14 mouse cellular contexts compared by ENCODE assay signal in genomic region chr9:14247480-14248208, GRCm38 (mm10). TPM values are rescaled to one million over a fixed set of nuclear protein-coding genes. Genes with fewer than 3 reads are reported as not detected.
A peak's percentile ranks its signal among the peaks of the same experiment; 100 is the strongest.
DNase-seq lines count a peak whose midpoint lies in the region; ATAC-seq and TF ChIP-seq lines count a peak whose summit lies in the region.
"Had no signal": no experiment of that assay in that cellular context is flagged by ENCODE, and none has a peak within 500 bp of the region (broad histone marks: within the 10 kb centered on the region; RNA-seq: fewer than 3 reads in every experiment).

No protein-coding gene starts in this region.

- no peak for TF ChIP-seq CTCF in MEL (IDR thresholded peaks at IDR 0.05 in 2 of 3, conservative IDR thresholded peaks at IDR 0.05 in 1 of 3; ENCODE audit: control insufficient read depth in 1 of 3, insufficient read depth in 1 of 3, low read depth in 2 of 3, low read length in 3 of 3, poor library complexity in 1 of 3, severe bottlenecking in 1 of 3)

- H3K79me2 ChIP-seq in MEL (ENCODE audit: control insufficient read depth, insufficient read depth, low read length, poor library complexity) = no peaks in the 10 kb centered on the region

- H3K9me3 ChIP-seq in heart, embryonic 13.5 days = no peaks in the 10 kb centered on the region
- H3K9me3 ChIP-seq in MEL (replicated peaks; ENCODE audit: insufficient read depth, low read length) = no peaks in the 10 kb centered on the region
- no peaks in the 10 kb centered on the region for H3K9me3 ChIP-seq in embryonic facial prominence, embryonic 15.5 days (replicated peaks)
- H3K9me3 ChIP-seq in hindbrain, embryonic 14.5 days (ENCODE audit: control insufficient read depth, low read length) = no peaks in the 10 kb centered on the region
- H3K9me3 ChIP-seq: hindbrain, embryonic 12.5 days; midbrain, embryonic 13.5 days; neural tube, embryonic 13.5 days had no signal

- TF ChIP-seq EP300 in MEL (IDR thresholded peaks at IDR 0.05; ENCODE audit: low read depth in 1 of 2, low read length in 2 of 2) = no peak

- H3K27ac ChIP-seq in heart, embryonic 13.5 days (replicated peaks) = peak overlapping the region; percentile 64; the same call in 1 of the 2 replicates
- H3K27ac ChIP-seq in MEL (ENCODE audit: control insufficient read depth, low read depth, low read length) = no peak overlapping the region
- peak overlapping the region; percentile 74 for H3K27ac ChIP-seq in embryonic facial prominence, embryonic 15.5 days (replicated peaks)
- H3K27ac ChIP-seq in hindbrain, embryonic 14.5 days = no peak overlapping the region
- H3K27ac ChIP-seq: hindbrain, embryonic 12.5 days; midbrain, embryonic 13.5 days had no signal

- WGBS in heart, embryonic 13.5 days = 61% methylated on average over 12 of the region's 12 CpGs
- 47% methylated on average over 12 of the region's 12 CpGs for WGBS in embryonic facial prominence, embryonic 15.5 days
- WGBS in hindbrain, embryonic 14.5 days = 81% methylated on average over 12 of the region's 12 CpGs

- H3K4me1 ChIP-seq in heart, embryonic 13.5 days = peaks cover 28% of the 10 kb centered on the region
- H3K4me1 ChIP-seq in MEL (ENCODE audit: control insufficient read depth in 1 of 2, insufficient read depth in 2 of 2, low read length in 2 of 2) = no peaks in the 10 kb centered on the region
- peaks cover 32% of the 10 kb centered on the region for H3K4me1 ChIP-seq in embryonic facial prominence, embryonic 15.5 days
- peaks cover 9% of the 10 kb centered on the region; the same call in 1 of the 2 replicates for H3K4me1 ChIP-seq in hindbrain, embryonic 14.5 days (replicated peaks; ENCODE audit: control insufficient read depth, insufficient read depth, low read length)

- H3K27me3 ChIP-seq in heart, embryonic 13.5 days (replicated peaks) = no peaks in the 10 kb centered on the region
- H3K27me3 ChIP-seq in MEL (ENCODE audit: control insufficient read depth in 1 of 2, insufficient read depth in 2 of 2, low read length in 2 of 2) = peaks cover 32 to 45% of the 10 kb centered on the region in 2 experiments
- no peaks in the 10 kb centered on the region for H3K27me3 ChIP-seq in embryonic facial prominence, embryonic 15.5 days
- H3K27me3 ChIP-seq in hindbrain, embryonic 14.5 days (ENCODE audit: control insufficient read depth, insufficient read depth, low read length) = no peaks in the 10 kb centered on the region
- H3K27me3 ChIP-seq: hindbrain, embryonic 12.5 days; midbrain, embryonic 13.5 days; neural tube, embryonic 13.5 days; Patski had no signal

- no peaks in the 10 kb centered on the region for H3K36me3 ChIP-seq in heart, embryonic 13.5 days
- H3K36me3 ChIP-seq in MEL (ENCODE audit: control insufficient read depth in 1 of 2, insufficient read depth in 2 of 2, low read length in 2 of 2) = no peaks in the 10 kb centered on the region
- no peaks in the 10 kb centered on the region for H3K36me3 ChIP-seq in embryonic facial prominence, embryonic 15.5 days
- no peaks in the 10 kb centered on the region for H3K36me3 ChIP-seq in hindbrain, embryonic 14.5 days (replicated peaks; ENCODE audit: control insufficient read depth, insufficient read depth)
- H3K36me3 ChIP-seq: hindbrain, embryonic 12.5 days; midbrain, embryonic 13.5 days; neural tube, embryonic 13.5 days had no signal

- H3K4me3 ChIP-seq in heart, embryonic 13.5 days = no peak overlapping the region
- no peak overlapping the region for H3K4me3 ChIP-seq in MEL (ENCODE audit: control insufficient read depth in 1 of 2, insufficient read depth in 1 of 2, low read depth in 2 of 2, low read length in 2 of 2)
- H3K4me3 ChIP-seq in embryonic facial prominence, embryonic 15.5 days (replicated peaks) = no peak overlapping the region
- H3K4me3 ChIP-seq in hindbrain, embryonic 14.5 days (replicated peaks; ENCODE audit: low read length) = no peak overlapping the region
- H3K4me3 ChIP-seq: hindbrain, embryonic 12.5 days; midbrain, embryonic 13.5 days; neural tube, embryonic 13.5 days had no signal

- no peak overlapping the region for H3K4me2 ChIP-seq in heart, embryonic 13.5 days
- no peak overlapping the region for H3K4me2 ChIP-seq in embryonic facial prominence, embryonic 15.5 days (replicated peaks)
- H3K4me2 ChIP-seq in hindbrain, embryonic 14.5 days (replicated peaks) = no peak overlapping the region
- H3K4me2 ChIP-seq: hindbrain, embryonic 12.5 days; midbrain, embryonic 13.5 days; neural tube, embryonic 13.5 days had no signal

- ATAC-seq in heart, embryonic 13.5 days (ENCODE audit: extremely low read depth, insufficient number of reproducible peaks, low FRiP score, low TSS enrichment) = no peak
- no peak; the same call in 1 of the 2 replicates for ATAC-seq in embryonic facial prominence, embryonic 15.5 days (ENCODE audit: insufficient number of reproducible peaks, low FRiP score, low TSS enrichment, low read depth)
- ATAC-seq in hindbrain, embryonic 14.5 days (ENCODE audit: low FRiP score) = no peak
- no peak for ATAC-seq in activated CD4-positive, CD25-positive, alpha-beta regulatory T cell, adult 4 months
- ATAC-seq: midbrain, embryonic 13.5 days; Patski had no signal

- no peak for DNase-seq in heart, adult 8-10 months (ENCODE audit: low spot score)
- peak; percentile 18 to 25 for DNase-seq in left cerebral cortex, adult 9 months (ENCODE audit: low spot score in 2 of 2)
- no peak for DNase-seq in left cerebral cortex, adult 8-10 months (ENCODE audit: low spot score in 2 of 2)
- no peak for DNase-seq in MEL (ENCODE audit: low read depth, low spot score)
- no peak for DNase-seq in hindbrain, embryonic 14.5 days (ENCODE audit: low spot score)
- DNase-seq: adrenal gland, postnatal 14 days; cerebellum, adult 11 months had no signal

- peak overlapping the region; percentile 8; the same call in 1 of the 2 replicates for H3K9ac ChIP-seq in heart, embryonic 13.5 days
- H3K9ac ChIP-seq in MEL (ENCODE audit: control insufficient read depth, low read depth, low read length, poor library complexity, severe bottlenecking) = no peak overlapping the region
- H3K9ac ChIP-seq in embryonic facial prominence, embryonic 15.5 days = no peak overlapping the region
- no peak overlapping the region for H3K9ac ChIP-seq in hindbrain, embryonic 14.5 days
- H3K9ac ChIP-seq: hindbrain, embryonic 12.5 days; midbrain, embryonic 13.5 days; neural tube, embryonic 13.5 days had no signal

- TF ChIP-seq RAD21 in MEL (IDR thresholded peaks at IDR 0.05; ENCODE audit: low read depth, low read length) = no peak

- no peak for TF ChIP-seq POLR2A in MEL (IDR thresholded peaks at IDR 0.05; ENCODE audit: control insufficient read depth in 1 of 2, insufficient read depth in 1 of 2, low read depth in 1 of 2, low read length in 2 of 2, poor library complexity in 1 of 2)

TF ChIP-seq in MEL, 35 proteins besides CTCF, POLR2A, EP300 and RAD21:
- no peak for TF ChIP-seq UBTF (IDR thresholded peaks at IDR 0.05; ENCODE audit: borderline replicate concordance, insufficient read depth, low read depth, low read length)
- 0 out of 2 replicates have a peak, but pooled peaks have one; percentile 2 for TF ChIP-seq TAL1 (IDR thresholded peaks at IDR 0.05; ENCODE audit: low read length)
- TF ChIP-seq ETS1 (IDR thresholded peaks at IDR 0.05; ENCODE audit: low read depth, low read length) = no peak

RNA-seq across cellular contexts. Expression of gene Sesn3, which starts 27.2 kb away (rescaled TPM):
- 10.1 and 11.9 TPM in 2 replicates for polyA plus RNA-seq in heart, embryonic 13.5 days (2015; fragmentation: Nextera tagmentation; extraction: Ambion mirVana)
- total RNA-seq in heart, adult 8-10 months (2022) = 10 to 100 TPM; 22.8 to 25.5 (median 25.1) TPM
- total RNA-seq in left cerebral cortex, adult 8-10 months (2022) = 100 to 1,000 TPM; 118 to 153 (median 137) TPM
- 1.5 and 3.3 TPM in 2 replicates for total RNA-seq in MEL (2012; rRNA removed)
- polyA plus RNA-seq in MEL (2012; ENCODE audit: insufficient read depth in 1 of 2, insufficient read length in 2 of 2, low read depth in 1 of 2, low replicate concordance in 2 of 2, missing spikeins in 1 of 2) = 1 to 10 TPM in 1 of 2 experiments, not detected in 1; 6.0 TPM
- polyA plus RNA-seq in embryonic facial prominence, embryonic 15.5 days (2015; fragmentation: Nextera tagmentation; extraction: Ambion mirVana) = 16.2 and 17.7 TPM in 2 replicates
- polyA plus RNA-seq in hindbrain, embryonic 14.5 days (2014; fragmentation: Nextera tagmentation; extraction: Ambion mirVana) = 23.7 and 26.3 TPM in 2 replicates
- polyA plus RNA-seq in activated CD4-positive, CD25-positive, alpha-beta regulatory T cell, adult 4 months (2017; shearing (Covaris generic)) = 10 to 100 TPM; 20.9 to 21.9 TPM

Comparison
In these comparisons a context has a peak if more than half of its experiments do, and no peak if none do; other contexts are left out.
1. DNase-seq: peak in left cerebral cortex, adult 9 months (2 of 2); none in heart, adult 8-10 months (single experiment), left cerebral cortex, adult 8-10 months (0 of 2), MEL (single experiment) and hindbrain, embryonic 14.5 days (single experiment).
2. H3K27ac ChIP-seq: peak in heart, embryonic 13.5 days (single experiment) and embryonic facial prominence, embryonic 15.5 days (single experiment); none in MEL (single experiment) and hindbrain, embryonic 14.5 days (single experiment).